Mouse (Mus musculus) MEL (cell line): ENCODE data around the gene Cfap299. TPM values are rescaled to one million over a fixed set of nuclear protein-coding genes. Genes with fewer than 3 reads are reported as not detected.

Source experiments
- DNase-seq: peaks from one replicate; pipeline ENCODE4 v3.0.0; 2011; ENCODE audit warnings: low read depth, low spot score
- H3K27ac ChIP-seq: 2 replicates; pipeline ENCODE4 v1.5.1; 2012; ENCODE audit warnings: low read depth, mild to moderate bottlenecking, control low read depth, low read length, moderate library complexity; ENCODE audit not compliant: control insufficient read depth
- H3K27me3 ChIP-seq, 2 experiments: fragments of 150-350 bp in 1 of 2; sonication (generic) in 1 of 2; 2 replicates each; pipeline ENCODE4 v1.6.1; 2012; ENCODE audit warnings: low read length in 2 of 2, mild to moderate bottlenecking in 2 of 2, improper control_type of control experiment in 1 of 2, moderate library complexity in 1 of 2; ENCODE audit not compliant: insufficient read depth in 2 of 2, control insufficient read depth in 1 of 2
- H3K36me3 ChIP-seq, 2 experiments: 2 replicates each; pipeline ENCODE4 v1.6.1; 2012 to 2014; ENCODE audit warnings: low read length in 2 of 2, improper control_type of control experiment in 1 of 2, inconsistent platforms in 1 of 2, mild to moderate bottlenecking in 1 of 2; ENCODE audit not compliant: insufficient read depth in 2 of 2, control insufficient read depth in 1 of 2
- H3K4me1 ChIP-seq, 2 experiments: fragments of 150-350 bp in 1 of 2; sonication (generic) in 1 of 2; 2 replicates each; pipeline ENCODE4 v1.6.1; 2012; ENCODE audit warnings: low read length in 2 of 2, improper control_type of control experiment in 1 of 2, mild to moderate bottlenecking in 1 of 2; ENCODE audit not compliant: insufficient read depth in 2 of 2, control insufficient read depth in 1 of 2
- H3K4me3 ChIP-seq, 2 experiments: fragments of 150-350 bp in 1 of 2; sonication (generic) in 1 of 2; 2 replicates each; pipeline ENCODE4 v1.5.1; 2012; ENCODE audit warnings: low read depth in 2 of 2, low read length in 2 of 2, mild to moderate bottlenecking in 2 of 2, moderate library complexity in 2 of 2, control low read depth in 1 of 2, improper control_type of control experiment in 1 of 2; ENCODE audit not compliant: control insufficient read depth in 1 of 2, insufficient read depth in 1 of 2
- H3K79me2 ChIP-seq: 2 replicates; pipeline ENCODE4 v1.6.1; 2012; ENCODE audit warnings: mild to moderate bottlenecking, low read length, moderate library complexity; ENCODE audit not compliant: control insufficient read depth, poor library complexity, insufficient read depth
- H3K9ac ChIP-seq: 2 replicates; pipeline ENCODE4 v1.6.1; 2012; ENCODE audit warnings: low read depth, mild to moderate bottlenecking, control low read depth, low read length, moderate library complexity; ENCODE audit not compliant: control insufficient read depth, poor library complexity, severe bottlenecking
- H3K9me3 ChIP-seq: fragments of 150-350 bp; sonication (generic); replicated peaks from 2 replicates; pipeline ENCODE4 v1.6.1; 2012; ENCODE audit warnings: mild to moderate bottlenecking, low read length, improper control_type of control experiment, moderate library complexity; ENCODE audit not compliant: insufficient read depth
- CHD1 ChIP-seq: IDR thresholded peaks from 2 replicates; pipeline ENCODE4 v1.6.1; 2012; ENCODE audit warnings: low read depth, mild to moderate bottlenecking, inconsistent platforms, low read length, improper control_type of control experiment
- E2F4 ChIP-seq: IDR thresholded peaks from 2 replicates; pipeline ENCODE4 v1.6.1; 2011; ENCODE audit warnings: low read depth, low read length, improper control_type of control experiment, borderline replicate concordance
- EP300 ChIP-seq, 2 experiments: IDR thresholded peaks; 2 replicates each; pipeline ENCODE4 v1.6.1; 2011; ENCODE audit warnings: improper control_type of control experiment in 2 of 2, low read length in 2 of 2, low read depth in 1 of 2, mild to moderate bottlenecking in 1 of 2
- HCFC1 ChIP-seq: IDR thresholded peaks from 2 replicates; pipeline ENCODE4 v1.6.1; 2012; ENCODE audit warnings: low read depth, mild to moderate bottlenecking, inconsistent platforms, low read length, improper control_type of control experiment, moderate library complexity
- JUND ChIP-seq: IDR thresholded peaks from 2 replicates; pipeline ENCODE4 v1.6.1; 2011; ENCODE audit warnings: low read depth, mild to moderate bottlenecking, improper control_type of control experiment, low read length
- KAT2A ChIP-seq: conservative IDR thresholded peaks from 2 replicates; pipeline ENCODE4 v1.6.1; 2012; ENCODE audit warnings: low read depth, low read length, improper control_type of control experiment, inconsistent platforms
- MAFK ChIP-seq: IDR thresholded peaks from 2 replicates; pipeline ENCODE4 v1.6.1; 2011; ENCODE audit warnings: low read depth, mild to moderate bottlenecking, low read length, improper control_type of control experiment, borderline replicate concordance
- MYB ChIP-seq: IDR thresholded peaks from 2 replicates; pipeline ENCODE4 v1.6.1; 2011; ENCODE audit warnings: mild to moderate bottlenecking, low read depth, low read length, improper control_type of control experiment
- POLR2AphosphoS5 ChIP-seq: IDR thresholded peaks from 2 replicates; pipeline ENCODE4 v1.6.1; 2012; ENCODE audit warnings: low read depth, borderline replicate concordance, mild to moderate bottlenecking, inconsistent platforms, low read length, moderate library complexity, mixed read lengths
- RCOR1 ChIP-seq: IDR thresholded peaks from 2 replicates; pipeline ENCODE4 v1.6.1; 2012; ENCODE audit warnings: low read depth, mild to moderate bottlenecking, inconsistent platforms, low read length, improper control_type of control experiment
- SMC3 ChIP-seq: IDR thresholded peaks from 2 replicates; pipeline ENCODE4 v1.6.1; 2011; ENCODE audit warnings: low read depth, low read length, improper control_type of control experiment
- TAL1 ChIP-seq: IDR thresholded peaks from 2 replicates; pipeline ENCODE4 v1.6.1; 2012; ENCODE audit warnings: mild to moderate bottlenecking, inconsistent platforms, low read length, moderate library complexity, mixed read lengths
- USF2 ChIP-seq, 2 experiments: IDR thresholded peaks; 2 replicates each; pipeline ENCODE4 v1.6.1; 2011 to 2012; ENCODE audit warnings: improper control_type of control experiment in 2 of 2, low read length in 2 of 2, borderline replicate concordance in 1 of 2, inconsistent platforms in 1 of 2, low read depth in 1 of 2, mild to moderate bottlenecking in 1 of 2; ENCODE audit not compliant: insufficient read depth in 1 of 2
- ZKSCAN1 ChIP-seq: IDR thresholded peaks from 2 replicates; pipeline ENCODE4 v1.6.1; 2012; ENCODE audit warnings: low read depth, mild to moderate bottlenecking, inconsistent platforms, low read length, improper control_type of control experiment, moderate library complexity
- polyA plus RNA-seq, 2 experiments: library from polyadenylated mRNA; stranded (reverse) in 1 of 2; unstranded in 1 of 2; fragments of >175 nt in 1 of 2; fragments of >200 nt in 1 of 2; gene quantifications; 2 replicates each; pipeline versions ENCODE4 v1.2.1 to v1.2.4; 2012; ENCODE audit warnings: low replicate concordance in 2 of 2, low read depth in 1 of 2; ENCODE audit not compliant: insufficient read length in 2 of 2, insufficient read depth in 1 of 2, missing spikeins in 1 of 2
- total RNA-seq: library from RNA; depleted of rRNA; stranded (reverse); fragments of 300-350 nt; gene quantifications from 2 replicates; pipeline ENCODE4 v1.2.3, GENCODE M21; 2012

Cfap299 gene
- total and polyA plus RNA-seq, 3 experiments = not detected

- Histone ChIP-seq H3K4me3 (no peak overlapping the region), H3K9me3 (no peaks in the 10 kb centered on the region), H3K27ac (no peak overlapping the region), H3K9ac (no peak overlapping the region), H3K79me2 (no peaks in the 10 kb centered on the region), H3K27me3 (no peaks in the 10 kb centered on the region), H3K36me3 (no peaks in the 10 kb centered on the region), H3K4me1 (no peaks in the 10 kb centered on the region)
- DNase-seq = no peak
- TF ChIP-seq E2F4 (no peak), MYB (no peak), RCOR1 (no peak), HCFC1 (no peak)
Measured at GRCm38 (mm10) chr5:98568481-98568880, 239.4 kb downstream of the Cfap299 start.

- Histone ChIP-seq H3K4me1 (no peaks in the 10 kb centered on the region), H3K4me3 (no peak overlapping the region), H3K79me2 (no peaks in the 10 kb centered on the region), H3K9me3 (no peaks in the 10 kb centered on the region), H3K27me3 (no peaks in the 10 kb centered on the region), H3K27ac (no peak overlapping the region), H3K9ac (no peak overlapping the region), H3K36me3 (no peaks in the 10 kb centered on the region)
- TF ChIP-seq ZKSCAN1 = no peak
- no peak for TF ChIP-seq TAL1
- TF ChIP-seq JUND = no peak
- TF ChIP-seq EP300 (IDR thresholded peaks at IDR 0.05; ENCODE audit: low read depth in 1 of 2, low read length in 2 of 2) = no peak
- no peak for TF ChIP-seq KAT2A
- no peak for TF ChIP-seq POLR2AphosphoS5
- no peak for TF ChIP-seq MAFK
- TF ChIP-seq SMC3 = no peak
- no peak for DNase-seq
Measured at GRCm38 (mm10) chr5:98569029-98569513, 240.0 kb downstream of the Cfap299 start.

- H3K9ac ChIP-seq = no peak overlapping the region
- no peaks in the 10 kb centered on the region for H3K9me3 ChIP-seq
- no peaks in the 10 kb centered on the region for H3K79me2 ChIP-seq
- no peaks in the 10 kb centered on the region for H3K36me3 ChIP-seq
- TF ChIP-seq CHD1 = no peak
- TF ChIP-seq USF2 (IDR thresholded peaks at IDR 0.05; ENCODE audit: borderline replicate concordance in 1 of 2, insufficient read depth in 1 of 2, low read depth in 1 of 2, low read length in 2 of 2) = no peak
- H3K4me3 ChIP-seq = no peak overlapping the region
- H3K27me3 ChIP-seq = no peaks in the 10 kb centered on the region
- DNase-seq = no peak
- no peak overlapping the region for H3K27ac ChIP-seq
- no peaks in the 10 kb centered on the region for H3K4me1 ChIP-seq
Measured at GRCm38 (mm10) chr5:98572392-98572791, 243.3 kb downstream of the Cfap299 start.
